Mouse (Mus musculus): Measurements from ENCODE around the gene Antxr2. TPM values are rescaled to one million over a fixed set of nuclear protein-coding genes. Genes with fewer than 3 reads are reported as not detected.

The Antxr2 gene
- polyA plus RNA-seq, 1 experiment from 2014 or later, result 28.9 TPM

DNA sequence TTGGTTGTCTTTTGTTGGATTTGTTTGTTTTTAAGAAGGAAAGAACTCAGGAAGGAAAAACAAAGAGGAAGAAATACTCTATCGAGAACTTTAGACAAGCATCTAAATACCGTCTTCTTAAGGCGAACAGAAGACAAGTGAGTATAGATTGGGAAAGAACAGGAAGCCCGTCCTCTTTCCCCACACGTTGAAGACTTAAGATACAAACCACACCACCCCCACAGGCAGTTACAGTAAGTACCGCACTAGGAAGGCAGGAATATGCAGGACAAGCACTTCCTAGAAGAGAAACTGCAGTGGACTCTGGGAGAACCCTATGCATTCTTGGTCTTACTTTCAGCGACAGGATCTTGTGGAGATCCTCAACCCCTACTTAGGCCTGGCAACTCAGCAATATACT, 69.1 kb downstream of the Antxr2 start:
- TF ChIP-seq CTCF (IDR thresholded peaks at IDR 0.05), result no peak
- H3K27me3 ChIP-seq, result no peaks in the 10 kb centered on the region
- CTCF ChIA-PET, result no interaction called here
- in situ Hi-C loops (cut with MboI; ENCODE audit: low pct_unique_long_range_greater_than_20kb), result no loop called here
- ATAC-seq (no peak), DNase-seq (ENCODE audit: low read depth, low spot score) (no peak)
- POLR2A ChIA-PET, result no interaction called here

DNA sequence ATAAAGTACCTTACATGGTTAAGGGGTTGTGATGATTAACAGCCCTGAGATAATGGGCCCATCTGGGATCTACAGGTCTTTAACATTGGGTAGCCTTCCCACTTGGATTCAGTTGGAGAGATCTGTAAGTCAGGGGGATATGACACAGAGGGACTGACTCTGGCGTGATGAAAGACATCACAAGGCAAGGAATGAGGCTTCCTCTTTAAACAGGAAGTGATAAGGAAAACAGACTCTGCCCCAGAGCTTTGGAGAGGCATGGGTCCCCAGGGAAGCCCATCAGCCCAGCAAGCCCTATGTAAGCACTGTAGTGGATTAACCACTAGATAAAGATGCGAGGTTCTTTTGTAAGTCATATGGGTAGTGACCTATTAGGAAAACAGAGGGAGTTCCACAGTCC, 71.2 kb downstream of the Antxr2 start:
- in situ Hi-C loops (cut with MboI; ENCODE audit: low pct_unique_long_range_greater_than_20kb), result no loop called here
- ATAC-seq, result no peak
- DNase-seq (ENCODE audit: low read depth, low spot score), result no peak
- POLR2A ChIA-PET, result no interaction called here
- no peaks in the 10 kb centered on the region for H3K27me3 ChIP-seq
- CTCF ChIA-PET, result interaction anchor here (0.9 to 1.6 kb wide), 6 partner anchors 9 to 28 kb away, joined by 3 to 4 read pairs (median 4); no protein-coding TSS in a partner anchor
- TF ChIP-seq CTCF (IDR thresholded peaks at IDR 0.05), result no peak

DNA sequence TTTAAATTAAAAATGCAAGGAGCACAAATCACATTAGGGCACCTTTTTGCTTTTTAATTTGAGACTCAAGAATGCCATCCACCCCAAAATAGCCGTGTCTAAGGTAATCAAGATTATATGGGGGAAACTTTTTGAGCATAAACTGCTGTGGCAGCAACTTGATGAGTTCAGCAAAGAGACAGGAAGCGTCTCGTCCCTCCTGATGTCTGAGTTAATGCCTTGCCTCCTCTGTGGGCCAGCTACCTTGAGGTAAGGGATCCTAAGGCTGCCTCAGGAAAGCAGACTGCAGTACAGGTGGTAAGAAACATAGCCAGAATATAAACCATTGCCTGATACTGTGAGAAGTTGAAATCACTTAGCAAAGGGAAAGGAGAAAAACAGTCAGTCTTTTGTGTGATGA, 71.8 kb downstream of the Antxr2 start:
- no peaks in the 10 kb centered on the region for H3K27me3 ChIP-seq
- CTCF ChIA-PET, result no interaction called here
- ATAC-seq (no peak), DNase-seq (ENCODE audit: low read depth, low spot score) (no peak)
- POLR2A ChIA-PET, result no interaction called here
- in situ Hi-C loops (cut with MboI; ENCODE audit: low pct_unique_long_range_greater_than_20kb), result no loop called here
- no peak for TF ChIP-seq CTCF (IDR thresholded peaks at IDR 0.05)

DNA sequence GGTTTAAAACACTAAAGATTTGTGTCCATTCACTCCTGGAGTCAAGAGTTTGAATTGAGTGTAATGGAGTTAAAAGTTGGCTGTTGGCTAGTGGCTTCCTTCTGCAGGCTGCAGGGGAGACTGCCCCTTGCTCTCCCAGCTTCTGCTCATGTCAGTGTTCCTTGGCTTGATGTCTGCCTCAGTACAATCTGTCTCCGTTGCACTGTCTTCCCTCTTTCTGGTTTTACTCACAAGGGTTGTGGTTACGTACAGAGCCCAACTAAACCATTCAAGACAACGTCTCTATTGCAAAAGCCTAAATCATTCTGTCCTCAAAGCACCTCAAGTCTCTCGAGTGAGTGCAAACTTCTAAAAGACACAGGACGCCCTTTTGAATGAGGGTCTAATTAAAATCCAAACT, 73.3 kb downstream of the Antxr2 start:
- DNase-seq (ENCODE audit: low read depth, low spot score) (no peak), ATAC-seq (no peak)
- no peaks in the 10 kb centered on the region for H3K27me3 ChIP-seq
- no peak for TF ChIP-seq CTCF (IDR thresholded peaks at IDR 0.05)
- ChIA-PET POLR2A (no interaction called here), CTCF (interaction anchor here (1.1 to 1.4 kb wide), 2 partner anchors 8 to 24 kb away, joined by 3 read pairs; no protein-coding TSS in a partner anchor)
- in situ Hi-C loops (cut with MboI; ENCODE audit: low pct_unique_long_range_greater_than_20kb), result no loop called here

DNA sequence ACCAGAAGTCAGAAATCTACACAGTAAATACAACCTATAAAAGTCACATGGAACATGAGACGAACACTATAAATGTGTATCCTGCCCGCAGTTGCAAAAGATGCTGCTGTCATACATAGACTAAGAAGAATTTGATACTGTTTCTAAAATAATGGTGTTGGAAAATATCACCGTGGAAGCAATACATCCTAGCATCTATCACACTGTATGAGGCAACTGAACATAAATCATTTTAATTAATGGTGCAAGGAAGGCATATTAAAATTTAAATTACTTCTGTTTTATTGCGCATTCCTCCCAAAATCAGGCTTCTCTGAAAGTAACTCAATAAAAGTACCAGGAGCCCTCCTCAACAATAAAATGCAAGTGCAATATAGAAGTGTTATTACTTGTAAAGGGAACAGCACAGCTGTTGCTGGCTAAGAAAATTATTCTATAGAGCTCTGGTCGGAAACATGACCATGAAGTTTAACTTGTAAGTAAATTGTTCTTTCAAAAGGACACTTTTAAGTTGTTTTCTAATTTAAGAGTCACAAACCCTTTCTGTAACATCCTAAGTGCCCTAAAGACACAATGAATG, 76.6 kb downstream of the Antxr2 start:
- DNase-seq (ENCODE audit: low read depth, low spot score) (no peak), ATAC-seq (no peak)
- H3K27me3 ChIP-seq, result no peaks in the 10 kb centered on the region
- ChIA-PET CTCF (no interaction called here), POLR2A (no interaction called here)
- TF ChIP-seq CTCF (IDR thresholded peaks at IDR 0.05), result no peak
- in situ Hi-C loops (cut with MboI; ENCODE audit: low pct_unique_long_range_greater_than_20kb), result no loop called here

DNA sequence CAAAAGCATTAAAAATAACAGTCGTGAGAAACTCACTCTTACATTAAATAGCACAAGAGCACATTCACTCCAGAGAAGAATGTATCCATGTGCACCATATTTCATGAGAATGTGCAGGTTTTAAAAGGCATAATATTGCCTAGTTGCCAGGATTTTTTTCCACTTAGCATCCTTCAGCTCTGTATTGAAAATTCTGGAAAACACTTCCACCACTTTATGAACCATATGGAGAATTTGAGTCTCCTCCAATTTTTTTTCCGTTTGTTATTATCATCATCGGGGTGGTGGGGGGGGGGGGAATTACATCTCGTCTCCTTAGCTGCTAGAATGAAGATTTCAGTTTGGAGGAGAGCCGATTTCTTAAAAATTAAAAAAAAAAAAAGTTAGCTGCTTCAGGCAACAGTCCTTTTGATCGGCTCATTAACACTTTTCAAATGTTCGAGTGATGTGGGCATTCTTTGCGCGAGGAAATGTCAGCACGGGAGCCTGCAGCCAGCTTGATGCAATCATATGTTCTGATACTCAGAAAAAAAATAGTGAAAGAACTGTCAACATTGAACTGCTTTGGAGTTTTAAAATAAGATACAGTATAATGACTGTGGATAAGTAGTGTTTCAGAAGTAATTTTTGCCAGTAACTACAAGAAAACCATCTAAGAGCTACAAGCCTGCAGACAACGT, 77.5 kb downstream of the Antxr2 start:
- CTCF ChIA-PET, result no interaction called here
- no peaks in the 10 kb centered on the region for H3K27me3 ChIP-seq
- DNase-seq (ENCODE audit: low read depth, low spot score) (no peak), ATAC-seq (no peak)
- in situ Hi-C loops (cut with MboI; ENCODE audit: low pct_unique_long_range_greater_than_20kb), result no loop called here
- POLR2A ChIA-PET, result interaction anchor here (0.7 kb wide), 1 partner anchor 21 kb away, joined by 4 read pairs; no protein-coding TSS in a partner anchor
- TF ChIP-seq CTCF (IDR thresholded peaks at IDR 0.05), result no peak

DNA sequence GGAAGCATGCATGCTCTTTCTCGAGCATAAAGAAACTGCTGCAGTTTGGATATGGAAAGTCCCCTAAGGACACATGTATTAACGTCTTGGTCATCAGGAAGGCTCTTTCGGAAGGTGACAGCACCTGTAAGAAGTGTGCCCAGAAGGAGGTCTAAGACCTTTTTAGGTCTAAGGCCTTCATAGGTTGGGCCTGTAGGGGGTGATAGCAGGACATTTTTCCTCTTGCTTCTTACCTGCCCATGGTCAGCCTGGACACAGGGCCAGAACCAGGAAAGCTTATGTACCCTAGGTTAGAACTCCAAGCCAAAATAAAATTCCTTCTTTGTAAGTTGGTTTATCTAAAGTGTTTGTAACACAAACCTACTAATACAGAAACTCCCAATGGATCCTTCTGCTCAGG, 83.6 kb downstream of the Antxr2 start:
- H3K27me3 ChIP-seq, result no peaks in the 10 kb centered on the region
- in situ Hi-C loops (cut with MboI; ENCODE audit: low pct_unique_long_range_greater_than_20kb), result no loop called here
- peak; percentile 51 for TF ChIP-seq CTCF (IDR thresholded peaks at IDR 0.05)
- ATAC-seq (no peak), DNase-seq (ENCODE audit: low read depth, low spot score) (no peak)
- ChIA-PET POLR2A (no interaction called here), CTCF (interaction anchor here (0.9 to 1.6 kb wide), 2 partner anchors 13 to 821 kb away, joined by 3 to 4 read pairs; no protein-coding TSS in a partner anchor)

DNA sequence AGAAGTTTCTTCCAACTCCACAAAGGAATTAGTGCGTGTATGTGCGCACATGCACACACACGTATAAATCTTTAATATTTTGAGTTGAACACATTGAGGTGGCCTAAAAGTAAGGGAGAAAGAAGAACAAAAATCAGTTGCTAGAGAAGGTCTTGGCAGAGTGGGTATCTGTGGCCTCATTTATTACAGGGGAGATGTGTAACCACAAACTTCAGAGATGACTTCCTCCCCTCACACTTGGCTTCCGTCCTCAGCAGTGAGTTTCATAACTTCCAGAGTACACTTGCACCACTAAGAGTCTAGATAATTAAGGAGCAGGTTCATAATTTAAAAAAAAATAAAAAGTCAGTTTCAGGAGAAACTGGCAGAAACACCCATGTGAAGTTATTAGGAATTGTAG, 84.6 kb downstream of the Antxr2 start:
- ATAC-seq, result no peak
- DNase-seq (ENCODE audit: low read depth, low spot score), result no peak
- ChIA-PET CTCF (interaction anchor here (1.6 kb wide), 1 partner anchor 14 kb away, joined by 4 read pairs; no protein-coding TSS in a partner anchor), POLR2A (no interaction called here)
- in situ Hi-C loops (cut with MboI; ENCODE audit: low pct_unique_long_range_greater_than_20kb), result no loop called here
- TF ChIP-seq CTCF (IDR thresholded peaks at IDR 0.05), result no peak
- no peaks in the 10 kb centered on the region for H3K27me3 ChIP-seq

DNA sequence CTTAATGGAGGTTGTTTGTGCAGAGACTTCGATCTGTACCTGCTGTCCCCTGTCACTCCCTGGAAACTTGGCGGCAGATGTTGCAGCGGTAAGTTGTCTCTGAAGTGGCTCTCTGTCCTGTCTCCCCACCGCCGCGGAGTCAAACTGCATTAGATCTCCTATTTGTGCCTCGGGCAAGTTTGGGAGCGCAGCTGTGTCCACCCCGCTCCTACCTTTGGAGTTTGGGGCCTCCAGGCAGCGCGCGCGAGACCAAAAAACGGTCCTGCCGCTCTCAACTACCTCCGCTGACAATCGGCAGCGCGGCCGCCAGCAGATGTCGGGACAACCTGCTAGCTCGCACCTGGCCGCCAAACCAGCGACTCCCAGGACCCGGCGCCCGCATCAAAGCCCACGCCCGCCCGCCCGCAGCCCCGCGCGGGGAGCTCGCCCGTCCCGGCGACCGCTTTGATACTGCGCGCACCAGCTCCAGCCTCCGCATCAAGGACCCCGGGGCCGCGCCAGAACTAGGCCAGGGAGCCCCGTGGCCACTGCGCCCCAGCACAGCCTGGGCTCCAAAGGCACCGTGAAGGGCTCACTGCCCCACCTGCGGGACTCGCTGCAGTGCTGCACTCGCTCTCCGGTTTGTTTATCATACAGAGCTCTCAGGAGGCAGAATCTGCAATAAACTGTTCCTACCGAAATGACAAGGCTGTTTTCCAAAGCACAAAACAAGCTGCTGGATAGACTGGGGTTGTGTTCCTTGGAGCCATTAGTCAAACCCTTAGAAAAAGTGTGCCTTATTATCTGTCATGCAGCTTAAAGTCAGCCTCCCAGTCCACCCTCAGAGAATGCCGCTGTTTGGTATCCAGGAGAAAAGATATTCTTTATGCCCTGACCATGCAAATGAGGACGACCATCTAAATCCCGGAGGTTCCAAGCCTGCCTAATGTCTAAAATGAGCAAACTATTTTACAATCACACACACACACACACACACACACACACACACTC, 95.4 kb downstream of the Antxr2 start:
- DNase-seq (ENCODE audit: low read depth, low spot score), result no peak
- ATAC-seq, result no peak
- no peaks in the 10 kb centered on the region for H3K27me3 ChIP-seq
- TF ChIP-seq CTCF (IDR thresholded peaks at IDR 0.05), result no peak
- POLR2A ChIA-PET, result no interaction called here
- in situ Hi-C loops (cut with MboI; ENCODE audit: low pct_unique_long_range_greater_than_20kb), result no loop called here
- CTCF ChIA-PET, result no interaction called here

DNA sequence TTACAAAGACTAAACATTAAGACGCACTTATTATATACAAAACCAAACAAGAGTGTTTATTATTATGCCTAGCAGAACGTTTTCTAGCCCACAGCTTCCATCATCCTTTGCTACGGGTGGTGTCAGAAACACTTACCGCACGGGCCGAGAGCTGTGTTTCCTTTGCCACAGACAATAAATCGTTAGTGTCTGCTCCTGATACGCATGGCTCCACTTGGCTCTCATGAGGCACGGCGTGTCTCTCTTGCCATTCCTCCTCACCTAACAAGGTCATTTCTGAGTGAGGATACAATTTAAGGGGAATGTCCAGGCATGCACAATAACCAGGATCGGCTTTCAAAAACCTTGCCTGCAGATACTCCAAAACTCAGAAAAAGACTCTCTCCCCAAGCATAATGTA, 113.2 kb downstream of the Antxr2 start:
- TF ChIP-seq CTCF (IDR thresholded peaks at IDR 0.05), result no peak
- in situ Hi-C loops (cut with MboI; ENCODE audit: low pct_unique_long_range_greater_than_20kb), result no loop called here
- ChIA-PET CTCF (interaction anchor here (1.8 kb wide), 1 partner anchor 21 kb away, joined by 4 read pairs; no protein-coding TSS in a partner anchor), POLR2A (no interaction called here)
- no peaks in the 10 kb centered on the region for H3K27me3 ChIP-seq
- ATAC-seq (no peak), DNase-seq (ENCODE audit: low read depth, low spot score) (no peak)

DNA sequence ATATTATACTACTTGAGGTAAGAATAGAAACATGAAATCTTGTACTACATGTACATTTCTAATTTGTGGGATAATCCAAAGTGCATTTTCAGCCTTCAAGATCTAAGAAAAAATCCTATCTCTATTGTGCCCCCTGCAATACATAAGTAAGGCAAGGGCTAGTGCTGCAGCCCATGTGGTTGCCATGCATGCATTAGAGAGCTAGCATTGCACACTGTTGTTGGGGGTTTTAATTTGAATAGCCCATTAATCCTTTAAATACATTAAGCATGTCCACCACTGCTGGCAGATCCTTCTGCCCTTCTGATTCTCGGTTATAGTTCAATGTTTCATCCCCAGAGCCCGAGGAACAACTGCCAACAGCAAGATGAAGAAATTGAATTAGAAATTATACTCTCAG, 116.0 kb downstream of the Antxr2 start:
- DNase-seq (ENCODE audit: low read depth, low spot score), result no peak
- H3K27me3 ChIP-seq, result no peaks in the 10 kb centered on the region
- in situ Hi-C loops (cut with MboI; ENCODE audit: low pct_unique_long_range_greater_than_20kb), result no loop called here
- TF ChIP-seq CTCF (IDR thresholded peaks at IDR 0.05), result no peak
- ChIA-PET CTCF (no interaction called here), POLR2A (no interaction called here)
- ATAC-seq, result no peak

All from Patski (cell line).